Mouse (Mus musculus) activated CD4-positive, CD25-positive, alpha-beta regulatory T cell, adult 4 months (primary cell): ENCODE data around the gene Aig1. TPM values are rescaled to one million over a fixed set of nuclear protein-coding genes. Genes with fewer than 3 reads are reported as not detected.

Experiments used
- ATAC-seq: one replicate; pipeline ENCODE4 v1.8.0; 2017
- polyA plus RNA-seq, 2 experiments: library from polyadenylated mRNA; unstranded; fragments of 100-300 nt; shearing (Covaris generic); gene quantifications; one replicate each; pipeline ENCODE4 v1.2.1; 2017

The Aig1 gene
- polyA plus RNA-seq, 2 experiments from 2014 or later = 15.6 to 19.7 TPM

GRCm38 (mm10) chr10:13849205-13849604 is 19.6 kb downstream of the Aig1 start:
- no peak for ATAC-seq

GRCm38 (mm10) chr10:13844864-13845263 is 23.9 kb downstream of the Aig1 start:
- no peak for ATAC-seq

- no peak for ATAC-seq
Measured at GRCm38 (mm10) chr10:13843746-13844145, 25.0 kb downstream of the Aig1 start.

GRCm38 (mm10) chr10:13842855-13843254 is 25.9 kb downstream of the Aig1 start:
- no peak for ATAC-seq

GRCm38 (mm10) chr10:13838511-13839126 is 30.2 kb downstream of the Aig1 start:
- no peak for ATAC-seq

GRCm38 (mm10) chr10:13837709-13838456 is 30.9 kb downstream of the Aig1 start:
- no peak for ATAC-seq

GRCm38 (mm10) chr10:13836956-13837355 is 31.8 kb downstream of the Aig1 start:
- no peak for ATAC-seq

- no peak for ATAC-seq
Measured at GRCm38 (mm10) chr10:13835737-13836475, 32.9 kb downstream of the Aig1 start.

GRCm38 (mm10) chr10:13834056-13834455 is 34.7 kb downstream of the Aig1 start:
- ATAC-seq = no peak

- ATAC-seq = no peak
Measured at GRCm38 (mm10) chr10:13833066-13833566, 35.7 kb downstream of the Aig1 start.

- ATAC-seq = peak; percentile 83
Measured at GRCm38 (mm10) chr10:13832546-13833033, 36.2 kb downstream of the Aig1 start.

- no peak for ATAC-seq
Measured at GRCm38 (mm10) chr10:13827150-13827549, 41.6 kb downstream of the Aig1 start.

GRCm38 (mm10) chr10:13813591-13813990 is 55.2 kb downstream of the Aig1 start:
- ATAC-seq = no peak

- no peak for ATAC-seq
Measured at GRCm38 (mm10) chr10:13808291-13808690, 60.5 kb downstream of the Aig1 start.

GRCm38 (mm10) chr10:13806806-13807205 is 62.0 kb downstream of the Aig1 start:
- no peak for ATAC-seq

- ATAC-seq = no peak
Measured at GRCm38 (mm10) chr10:13801296-13801695, 67.5 kb downstream of the Aig1 start.

- ATAC-seq = no peak
Measured at GRCm38 (mm10) chr10:13793458-13793857, 75.3 kb downstream of the Aig1 start.

GRCm38 (mm10) chr10:13792788-13793187 is 76.0 kb downstream of the Aig1 start:
- no peak for ATAC-seq

- ATAC-seq = no peak
Measured at GRCm38 (mm10) chr10:13789604-13790003, 79.2 kb downstream of the Aig1 start.

GRCm38 (mm10) chr10:13788057-13788456 is 80.7 kb downstream of the Aig1 start:
- no peak for ATAC-seq

- no peak for ATAC-seq
Measured at GRCm38 (mm10) chr10:13782774-13783173, 86.0 kb downstream of the Aig1 start.

- ATAC-seq = no peak
Measured at GRCm38 (mm10) chr10:13782235-13782757, 86.5 kb downstream of the Aig1 start.

- no peak for ATAC-seq
Measured at GRCm38 (mm10) chr10:13776014-13776413, 92.8 kb downstream of the Aig1 start.
